Mouse (Mus musculus): ENCODE data around the gene Fgfr2.

The Fgfr2 gene

DNA sequence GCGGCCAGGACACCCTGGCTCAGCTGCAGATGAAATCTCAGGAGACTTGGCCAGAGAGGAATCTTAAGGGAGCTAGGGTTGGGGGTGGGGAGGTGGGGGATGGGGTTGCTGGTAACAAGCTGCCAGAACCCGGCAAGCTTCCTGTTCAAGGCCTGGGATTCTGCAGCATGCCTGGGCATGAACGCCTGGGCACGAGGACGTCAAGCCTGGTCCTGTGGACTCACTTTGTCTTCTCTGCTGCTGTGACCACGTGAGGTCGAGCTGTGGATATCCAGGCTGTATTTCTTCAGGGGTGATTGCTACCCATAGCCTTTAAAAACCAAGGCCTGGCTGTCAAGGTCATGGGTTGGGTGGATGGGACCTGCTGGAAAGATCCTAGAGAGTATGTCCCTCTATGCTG lies 117.4 kb downstream of the Fgfr2 start:
- DNase-seq (ENCODE audit: low spot score), result no peak

DNA sequence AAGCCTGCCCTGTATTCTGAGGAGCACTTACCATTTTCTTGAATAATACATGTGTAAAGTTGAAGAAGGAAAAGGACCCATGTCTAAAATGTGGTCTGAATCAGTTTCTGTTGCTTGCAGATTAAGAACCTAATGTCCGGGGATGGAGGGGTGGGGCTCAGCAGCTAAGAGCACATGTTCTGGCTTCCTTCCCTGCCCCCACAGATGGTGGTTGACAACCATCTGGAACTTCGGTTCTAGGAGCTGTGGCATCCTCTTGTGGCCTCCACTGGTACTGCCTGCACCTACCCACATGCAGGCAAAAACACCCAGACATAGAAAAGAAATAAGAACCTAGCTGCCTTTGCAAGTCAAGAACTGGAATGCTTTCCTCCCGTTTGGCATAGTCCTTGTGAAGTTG lies 119.7 kb downstream of the Fgfr2 start:
- DNase-seq (ENCODE audit: low spot score), result peak; percentile 83

DNA sequence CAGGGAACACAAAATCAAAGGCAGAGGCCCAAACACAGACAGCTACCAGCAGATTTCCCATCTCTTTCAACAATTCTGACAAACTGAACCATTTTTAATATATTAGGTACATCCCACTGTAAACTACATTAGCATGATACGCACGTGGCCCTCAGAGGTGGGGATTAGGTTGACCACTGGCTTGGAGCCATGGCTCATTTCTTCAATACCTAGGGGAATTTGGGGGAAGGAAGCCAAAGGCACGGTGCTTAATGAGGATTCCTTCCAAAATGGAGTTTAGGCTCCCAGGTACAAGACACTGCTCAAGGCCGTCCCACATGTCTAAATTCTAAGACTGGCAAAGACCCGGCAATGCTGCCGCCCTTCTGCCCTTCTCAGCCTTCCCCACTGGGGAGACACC lies 120.9 kb downstream of the Fgfr2 start:
- no peak for DNase-seq (ENCODE audit: low spot score)

DNA sequence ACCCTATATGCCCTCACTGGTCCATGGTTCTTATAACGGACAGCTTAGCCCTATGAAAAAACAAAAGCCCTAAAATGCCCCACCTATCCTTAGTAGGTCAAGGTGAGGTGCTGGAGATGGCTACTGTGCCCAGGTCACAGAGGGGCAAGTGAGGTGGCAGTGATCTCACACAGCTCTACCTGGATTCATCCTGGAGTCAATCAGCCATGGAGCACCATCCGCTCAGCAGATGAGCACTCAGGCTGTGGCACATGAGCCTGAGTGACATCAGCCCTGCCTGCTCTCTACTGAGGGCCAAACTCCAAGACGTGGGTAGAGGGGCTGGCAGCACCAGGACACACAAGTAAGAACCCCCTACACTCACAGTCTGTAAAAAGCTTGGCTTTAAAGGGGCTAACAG lies 121.8 kb downstream of the Fgfr2 start:
- DNase-seq (ENCODE audit: low spot score), result no peak

DNA sequence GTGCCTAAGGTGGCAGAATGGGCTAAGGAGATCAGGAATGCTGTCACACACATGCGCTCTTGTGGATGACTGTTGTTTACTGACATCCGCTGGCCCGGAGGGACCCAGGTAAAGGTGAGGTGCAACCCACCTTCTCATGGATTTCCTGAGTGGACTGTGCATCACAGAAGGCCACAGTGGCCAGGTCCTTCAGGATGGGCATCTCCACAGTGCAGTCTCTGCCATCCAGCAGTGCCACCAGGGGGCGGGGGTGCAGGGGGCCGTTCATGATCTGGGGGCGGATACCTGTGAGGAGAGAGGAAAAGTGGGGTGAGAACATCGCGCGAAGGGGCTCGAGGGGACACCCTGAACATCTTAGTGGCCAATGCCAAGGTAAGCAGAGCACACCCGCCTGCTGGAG lies 124.1 kb downstream of the Fgfr2 start:
- no peak for DNase-seq (ENCODE audit: low spot score)

DNA sequence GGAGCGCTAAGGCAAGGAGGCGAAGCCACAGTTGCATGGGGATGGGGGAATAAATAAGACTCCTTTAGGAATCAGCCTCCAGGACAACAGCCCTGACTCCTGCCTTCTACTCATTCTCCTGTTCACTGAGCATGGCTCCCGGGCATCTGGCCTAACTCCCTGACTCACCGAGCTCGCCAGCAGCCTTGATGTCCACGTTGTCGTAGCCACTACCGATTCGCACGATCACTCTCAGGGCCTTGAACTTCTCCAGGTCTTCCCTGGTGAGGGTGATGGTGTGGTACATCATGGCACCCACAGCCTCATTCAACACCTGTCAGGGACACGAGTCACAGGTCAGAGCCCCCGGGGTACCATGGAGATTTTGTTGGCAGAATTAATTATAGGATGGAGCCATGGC lies 124.5 kb downstream of the Fgfr2 start:
- DNase-seq (ENCODE audit: low spot score), result no peak

DNA sequence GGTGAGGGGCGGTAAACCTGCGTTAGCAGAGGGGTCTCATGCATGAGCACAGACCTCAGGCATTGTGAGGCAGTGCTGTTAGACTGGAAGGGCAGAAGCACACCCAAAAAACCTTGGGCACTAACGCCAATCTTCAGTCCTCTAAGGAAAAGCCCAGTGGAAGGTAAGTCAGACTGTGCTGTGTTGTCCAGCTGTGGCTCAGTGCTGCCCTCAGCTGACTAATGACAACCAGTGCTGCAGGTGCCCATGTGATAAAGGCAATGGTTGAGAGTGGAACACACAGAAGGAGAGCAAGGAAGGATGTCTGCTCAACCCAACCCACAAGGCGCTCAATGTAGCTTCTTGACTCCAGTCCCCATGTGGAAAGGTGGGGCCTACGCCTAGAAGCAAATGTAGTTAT lies 126.8 kb downstream of the Fgfr2 start:
- no peak for DNase-seq (ENCODE audit: low spot score)

DNA sequence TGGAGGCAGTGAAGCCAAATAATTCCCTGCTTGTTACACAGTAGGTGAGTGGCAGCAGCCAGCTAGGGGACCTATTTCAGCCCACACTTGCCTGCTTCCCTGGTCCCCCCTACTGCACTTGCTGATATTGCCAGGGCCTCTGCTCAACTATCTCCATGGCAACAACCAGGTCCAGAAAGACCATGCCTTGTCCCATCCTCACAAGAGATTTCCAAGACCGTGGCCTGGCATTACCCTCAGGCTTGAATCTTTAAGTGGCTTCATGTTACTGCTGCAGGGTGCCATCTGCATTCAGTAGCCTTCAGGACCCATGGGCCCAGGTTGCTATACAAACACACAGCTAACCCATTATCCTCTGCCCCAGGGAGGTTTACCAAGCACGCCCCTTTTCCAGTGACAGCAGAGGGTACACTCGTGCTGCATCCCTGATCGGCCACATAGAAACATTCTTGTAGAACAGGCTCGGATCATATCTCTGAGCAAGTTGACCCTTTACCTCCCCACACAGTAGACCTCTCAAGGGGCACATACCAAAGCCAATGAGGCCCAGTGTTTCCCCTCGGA lies 128.4 kb downstream of the Fgfr2 start:
- no peak for DNase-seq (ENCODE audit: low spot score)

DNA sequence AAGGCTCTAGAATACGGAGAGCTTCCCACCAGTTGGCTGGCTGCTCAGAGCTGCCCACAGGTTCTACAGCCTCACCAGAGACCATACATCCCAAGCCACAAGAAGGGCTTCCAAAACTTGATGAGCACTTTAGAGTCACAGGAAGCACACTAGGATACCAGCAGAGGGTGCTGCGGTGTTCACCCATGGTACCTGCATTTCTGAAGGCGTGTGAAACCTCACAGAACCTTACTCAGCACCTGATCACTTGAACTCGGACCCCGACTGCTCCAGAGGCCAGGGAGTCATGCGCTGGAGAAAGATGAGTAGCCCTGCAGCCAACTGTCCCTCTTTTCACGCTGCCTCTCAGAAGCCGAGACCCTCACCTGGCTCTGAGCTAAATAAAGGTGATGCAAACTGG lies 129.0 kb downstream of the Fgfr2 start:
- no peak for DNase-seq (ENCODE audit: low spot score)

DNA sequence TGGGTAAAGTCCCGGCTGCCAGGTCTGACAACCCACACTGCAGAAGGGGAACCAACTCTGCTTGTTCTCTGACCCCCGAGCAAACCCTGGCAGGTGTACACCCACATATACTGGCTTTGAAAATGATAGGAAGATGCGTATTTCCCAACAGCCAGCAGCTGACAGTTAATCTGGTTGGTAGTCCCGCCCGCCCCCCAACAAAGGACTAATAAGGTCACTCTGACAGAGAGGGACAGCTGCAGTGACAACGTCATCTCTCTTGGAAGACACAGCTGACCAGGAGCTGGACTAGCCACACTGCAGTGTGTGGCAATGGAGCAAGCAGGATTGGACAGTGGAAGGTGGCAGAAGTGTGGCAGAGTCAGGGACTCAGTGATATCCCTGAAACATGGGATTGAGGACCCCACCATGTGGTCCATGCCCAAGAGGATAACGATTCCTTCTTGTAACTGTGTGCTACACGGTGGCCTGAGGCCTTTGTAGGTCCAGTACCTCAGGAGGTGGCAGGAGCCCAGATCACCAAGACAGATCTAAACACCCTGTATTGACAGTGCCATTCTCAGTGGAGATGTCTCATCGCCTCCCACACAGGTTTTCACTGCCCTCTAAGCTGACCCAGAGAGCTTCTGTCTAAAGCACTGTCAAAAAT lies 130.1 kb downstream of the Fgfr2 start:
- DNase-seq (ENCODE audit: low spot score), result no peak

DNA sequence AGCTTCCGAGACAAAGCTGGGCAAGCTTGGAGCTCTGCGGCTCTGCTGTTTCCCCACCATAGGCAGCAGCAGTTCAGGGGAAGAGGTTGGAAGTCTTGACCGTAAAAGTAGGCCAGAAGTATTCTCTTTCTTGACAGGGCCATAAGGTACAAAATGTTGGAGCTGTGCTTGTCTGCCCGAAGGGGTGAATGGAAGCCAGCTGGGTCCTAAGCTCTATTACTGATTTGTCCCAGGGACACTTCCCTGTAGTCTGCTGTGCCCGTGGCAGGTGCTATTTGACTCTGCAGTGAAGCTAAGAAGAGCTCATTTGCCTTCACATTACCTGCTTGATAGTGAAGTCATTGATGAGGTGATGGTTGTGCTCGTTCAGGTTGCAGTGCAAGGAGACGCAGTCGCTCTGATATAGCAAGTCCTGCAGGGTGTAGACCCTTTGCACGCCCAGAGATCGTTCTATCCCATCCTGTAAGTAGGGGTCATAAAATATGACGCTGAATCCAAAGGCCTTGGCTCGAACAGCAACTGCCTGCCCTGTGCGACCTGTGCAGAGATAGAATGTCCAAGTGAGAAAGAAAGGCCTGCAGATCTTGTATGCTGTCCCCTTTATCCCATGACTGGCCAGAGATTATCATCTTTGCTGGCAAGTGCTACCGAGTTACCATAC lies 131.8 kb downstream of the Fgfr2 start:
- no peak for DNase-seq (ENCODE audit: low spot score)

DNA sequence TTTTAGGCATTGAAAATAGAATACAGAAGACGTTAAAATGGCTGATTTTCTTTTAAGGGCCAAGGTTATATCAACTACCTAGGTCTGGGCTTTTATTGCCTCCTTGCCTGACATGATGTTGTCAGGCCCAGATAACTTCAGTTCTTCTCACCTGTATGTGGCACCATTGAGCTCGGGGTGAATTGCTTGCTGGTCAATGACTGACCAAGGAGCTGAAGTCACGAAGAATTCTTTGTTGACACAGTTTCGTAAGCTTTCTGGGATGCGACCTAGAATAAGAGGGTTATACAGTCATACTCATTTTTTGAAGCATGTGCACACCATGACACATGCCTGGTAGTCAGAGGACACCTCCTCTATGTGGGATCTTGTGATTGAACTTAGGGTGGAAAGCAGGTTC lies 133.3 kb downstream of the Fgfr2 start:
- no peak for DNase-seq (ENCODE audit: low spot score)

DNA sequence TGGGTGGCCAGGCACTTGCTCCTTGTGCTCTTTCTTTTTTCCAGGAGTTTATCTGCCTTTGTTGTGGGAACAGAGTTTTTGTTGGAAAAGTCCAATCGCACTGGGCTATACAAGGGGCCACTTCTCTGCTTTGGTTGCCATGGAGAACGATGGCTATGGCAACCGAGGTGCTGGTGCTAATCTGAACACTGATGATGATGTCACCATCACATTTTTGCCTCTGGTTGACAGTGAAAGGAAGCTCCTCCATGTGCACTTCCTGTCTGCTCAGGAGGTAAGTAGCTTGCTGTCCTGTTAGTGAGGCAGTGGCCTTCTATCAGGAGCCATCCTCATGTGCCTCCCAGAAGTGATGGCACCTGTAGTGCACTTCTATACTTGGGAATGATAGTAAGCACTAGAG lies 140.5 kb downstream of the Fgfr2 start:
- DNase-seq (ENCODE audit: low spot score), result no peak

DNA sequence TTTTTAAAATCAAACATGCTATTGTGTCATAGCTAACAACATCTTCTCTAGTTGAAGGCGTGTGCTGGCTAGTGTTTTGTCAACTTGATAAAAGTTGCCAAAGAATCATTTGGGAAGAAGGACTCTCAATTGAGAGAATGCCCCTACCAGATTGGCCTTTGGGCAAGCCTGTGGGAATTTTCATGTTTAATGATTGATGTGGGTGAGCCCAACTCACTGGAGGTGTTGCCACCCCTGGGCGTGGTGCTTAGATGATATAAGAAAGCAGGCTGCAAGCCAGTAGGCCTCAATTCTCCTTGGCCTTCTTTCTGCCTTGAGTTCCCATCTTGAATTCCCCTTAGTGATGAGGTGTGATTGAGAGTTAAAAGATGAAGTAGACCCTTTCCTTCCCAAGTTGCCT lies 145.2 kb downstream of the Fgfr2 start:
- no peak for DNase-seq (ENCODE audit: low spot score)

DNA sequence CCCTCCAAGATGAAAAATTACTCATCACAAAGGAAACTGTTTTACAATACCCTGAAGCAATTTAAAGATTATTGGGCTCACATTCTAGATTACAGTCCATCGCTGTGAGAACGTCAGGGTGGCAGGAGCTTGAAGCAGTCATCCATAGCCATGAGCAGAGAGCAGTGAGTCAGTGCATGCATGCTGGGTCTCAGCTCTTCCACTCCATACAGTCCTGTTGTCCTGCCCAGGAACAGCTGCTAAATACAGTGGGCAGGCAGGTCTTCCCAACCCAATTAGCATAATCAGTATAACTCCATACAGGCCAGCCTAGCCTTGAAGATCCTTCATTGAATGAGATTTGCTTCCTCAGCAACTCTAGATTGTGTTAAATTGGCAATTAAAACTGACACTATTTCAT lies 147.1 kb downstream of the Fgfr2 start:
- no peak for DNase-seq (ENCODE audit: low spot score)

DNA sequence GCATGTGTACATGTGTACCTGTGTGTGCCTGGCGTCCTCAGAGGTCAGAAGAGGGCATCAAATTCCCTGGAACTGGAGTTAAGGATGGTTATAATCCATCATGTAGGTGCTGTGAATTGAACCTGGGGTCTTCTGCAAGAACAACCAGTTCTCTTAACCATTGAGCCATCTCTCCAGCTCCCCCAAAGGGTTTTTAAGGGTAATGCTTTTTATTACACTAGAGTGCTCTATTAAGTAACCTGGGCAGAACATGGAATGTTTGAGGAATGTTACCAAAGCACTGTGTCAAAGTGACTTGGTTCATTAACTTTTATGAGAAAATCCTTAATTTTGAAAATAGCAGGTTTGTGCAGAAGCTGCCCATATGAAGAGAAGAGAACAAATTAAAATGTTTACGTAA lies 151.1 kb downstream of the Fgfr2 start:
- no peak for DNase-seq (ENCODE audit: low spot score)

DNA sequence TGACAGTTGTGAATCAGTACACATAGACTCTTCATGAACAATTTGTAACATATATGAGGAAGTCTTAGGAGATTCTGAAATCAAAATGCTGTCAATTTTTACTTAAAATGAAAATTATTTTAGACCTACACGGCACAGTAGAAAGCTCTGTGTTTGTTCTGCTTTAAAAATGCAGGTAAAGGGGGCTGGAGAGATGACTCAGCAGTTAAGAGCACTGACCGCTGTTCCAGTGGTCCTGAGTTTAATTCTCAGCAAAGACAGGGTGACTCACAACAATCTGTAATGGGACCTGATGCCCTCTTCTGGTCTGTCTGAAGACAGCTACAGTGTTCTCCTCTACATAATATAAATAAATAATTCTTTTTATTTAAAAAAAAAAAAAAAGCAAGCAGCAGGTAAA lies 157.4 kb downstream of the Fgfr2 start:
- DNase-seq (ENCODE audit: low spot score), result no peak

DNA sequence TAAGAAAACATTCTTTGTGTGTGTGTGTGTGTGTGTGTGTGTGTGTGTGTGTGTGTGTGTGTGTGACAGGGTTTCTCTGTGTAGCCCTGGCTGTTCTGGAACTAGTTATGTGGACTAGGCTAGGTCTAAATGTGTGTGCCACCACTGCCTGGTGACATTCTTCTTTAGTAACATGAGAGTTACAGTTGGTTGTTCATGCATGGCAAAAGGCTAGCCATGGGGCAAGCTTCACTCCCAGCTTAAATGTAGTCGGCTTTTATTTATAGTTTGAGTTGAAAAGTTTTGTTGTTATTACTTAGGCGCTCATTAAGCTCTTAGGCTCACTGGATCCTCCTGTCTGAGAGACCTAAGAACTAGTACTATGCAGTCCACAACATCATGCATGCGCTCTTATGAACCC lies 158.8 kb downstream of the Fgfr2 start:
- DNase-seq (ENCODE audit: low spot score), result no peak

DNA sequence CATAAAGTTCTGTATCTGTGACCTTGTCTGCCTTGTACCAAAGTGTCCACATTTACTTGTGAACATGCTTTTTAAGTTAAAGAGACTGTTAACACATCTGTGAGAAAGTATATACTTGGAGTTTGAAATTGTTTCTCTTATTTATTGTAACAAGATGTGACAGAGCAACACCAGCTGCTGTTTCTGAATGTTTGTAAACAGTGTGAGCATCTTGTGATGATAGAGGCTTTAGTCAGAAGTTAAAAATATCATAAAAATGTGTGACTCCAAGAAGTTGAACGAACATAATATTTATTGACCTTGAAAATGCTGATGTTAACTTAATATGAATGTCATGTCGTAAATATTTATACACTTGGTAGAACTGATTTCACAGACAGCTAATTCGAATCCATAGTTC lies 172.5 kb downstream of the Fgfr2 start:
- DNase-seq (ENCODE audit: low spot score), result peak; percentile 10

DNA sequence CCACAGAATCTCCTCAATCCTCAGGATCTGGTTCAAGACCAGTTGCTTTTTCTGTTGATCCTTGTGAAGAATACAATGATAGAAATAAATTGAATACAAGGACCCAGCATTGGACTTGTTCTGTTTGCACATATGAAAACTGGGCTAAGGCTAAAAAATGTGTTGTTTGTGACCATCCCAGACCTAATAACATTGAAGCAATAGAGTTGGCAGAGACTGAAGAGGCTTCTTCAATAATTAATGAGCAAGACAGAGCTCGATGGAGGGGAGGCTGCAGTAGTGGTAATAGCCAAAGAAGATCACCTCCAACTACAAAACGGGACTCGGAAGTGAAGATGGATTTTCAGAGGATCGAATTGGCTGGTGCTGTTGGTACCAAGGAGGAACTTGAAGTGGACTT lies 173.2 kb downstream of the Fgfr2 start:
- no peak for DNase-seq (ENCODE audit: low spot score)

DNA sequence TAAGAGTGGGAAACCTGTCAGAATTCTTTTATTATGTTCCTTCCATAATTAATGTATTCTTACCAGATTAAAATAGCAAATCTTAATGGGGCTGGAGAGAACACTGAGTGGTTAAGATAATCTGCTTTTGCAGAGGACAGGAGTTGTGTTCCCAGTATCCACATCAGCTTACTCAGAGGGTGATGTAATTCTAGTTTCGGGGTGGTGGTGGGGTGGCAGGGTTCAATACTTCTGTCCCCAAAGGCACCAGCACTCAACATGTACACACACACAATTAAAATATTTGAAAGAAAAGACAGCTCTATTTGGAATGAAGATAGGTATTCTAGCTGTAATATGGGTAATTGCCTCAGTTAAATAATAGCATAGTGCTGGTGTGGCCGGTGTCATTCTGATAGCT lies 182.6 kb downstream of the Fgfr2 start:
- no peak for DNase-seq (ENCODE audit: low spot score)

DNA sequence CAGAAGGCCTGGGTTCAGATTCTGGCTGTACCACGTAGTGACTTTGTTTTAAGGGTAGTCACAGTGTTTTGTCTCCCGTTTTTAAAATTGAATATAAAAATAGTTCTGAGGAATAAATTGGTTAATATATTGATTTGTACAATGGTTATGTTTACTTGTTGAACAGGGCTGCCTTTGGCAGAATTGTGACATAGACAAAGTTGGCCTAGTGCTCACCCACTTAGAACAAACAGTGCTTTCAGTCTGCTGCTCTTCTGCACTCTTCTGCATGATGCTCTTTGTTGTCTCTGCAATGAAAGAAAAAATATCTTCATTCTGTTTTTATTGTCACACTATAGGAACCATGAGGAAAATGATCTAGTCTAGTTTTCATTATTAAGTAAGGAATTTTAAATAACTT lies 184.0 kb downstream of the Fgfr2 start:
- no peak for DNase-seq (ENCODE audit: low spot score)

DNA sequence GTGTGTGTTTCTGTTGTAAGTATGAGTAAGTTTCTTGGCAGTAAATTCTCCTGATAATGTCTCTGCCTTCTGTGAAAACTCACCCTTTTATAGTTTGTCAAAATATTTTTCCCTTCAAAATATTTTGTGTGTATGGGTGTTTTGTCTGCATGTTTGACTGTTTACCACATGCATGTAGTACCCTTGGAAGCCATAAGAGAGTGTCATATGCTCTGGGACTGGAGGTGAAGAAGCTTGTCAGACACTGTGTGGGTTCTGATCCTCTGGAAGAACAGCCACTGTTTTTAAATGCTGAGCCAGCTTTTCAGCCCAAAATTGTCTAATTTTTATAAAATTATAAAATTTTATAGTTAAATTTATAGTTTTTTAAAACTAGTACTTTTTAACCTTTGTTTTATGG lies 188.4 kb downstream of the Fgfr2 start:
- no peak for DNase-seq (ENCODE audit: low spot score)

DNA sequence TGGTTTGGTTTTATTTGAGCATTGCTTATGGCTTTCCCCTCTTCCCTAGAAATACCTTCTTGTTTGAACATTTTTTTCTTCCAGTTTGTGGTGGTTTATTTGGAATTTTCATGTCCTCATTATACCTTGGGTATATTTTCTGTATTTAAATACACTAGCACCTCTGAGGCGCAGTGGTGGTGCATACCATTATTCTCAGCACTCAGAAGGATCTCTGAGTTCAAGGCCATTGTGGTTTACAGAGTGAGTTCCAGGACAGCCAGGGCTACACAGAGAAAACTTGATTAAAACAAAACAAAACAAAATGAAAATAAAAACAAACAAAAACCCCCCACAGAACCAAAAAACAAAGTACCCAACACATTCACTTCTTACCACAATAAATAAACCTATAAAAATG lies 189.8 kb downstream of the Fgfr2 start:
- no peak for DNase-seq (ENCODE audit: low spot score)

Data from lung, postnatal 25 days (tissue).